Mouse (Mus musculus): Measurements from ENCODE around the gene Fam69b.

GRCm38 (mm10) chr2:26609261-26609661 is 19.0 kb upstream of the Fam69b start:
- no peak for TF ChIP-seq CTCF (IDR thresholded peaks at IDR 0.05; ENCODE audit: low read depth)
- no peak for TF ChIP-seq EP300 (IDR thresholded peaks at IDR 0.05; ENCODE audit: low read depth)
